Mouse (Mus musculus) thymus, postnatal 4 days (tissue): ENCODE data around the gene Glyr1.

Experiments
- DNase-seq: peaks from one replicate; pipeline ENCODE4 v3.0.0; 2021

Glyr1 gene

GRCm38 (mm10) chr16:5010371-5010935, 39.2 kb downstream of the Glyr1 start:
- DNase-seq: no peak

GRCm38 (mm10) chr16:5008076-5008475, 41.6 kb downstream of the Glyr1 start:
- DNase-seq: no peak

GRCm38 (mm10) chr16:5007492-5007891, 42.2 kb downstream of the Glyr1 start:
- DNase-seq: no peak

- DNase-seq: no peak
Measured at GRCm38 (mm10) chr16:5007067-5007466, 42.6 kb downstream of the Glyr1 start, which contains the start of gene Smim22. Gene Smim22, plus strand, starts transcription at chr16:5007288.

GRCm38 (mm10) chr16:5000611-5001010, 49.1 kb downstream of the Glyr1 start:
- no peak for DNase-seq

GRCm38 (mm10) chr16:4998984-4999383, 50.7 kb downstream of the Glyr1 start:
- no peak for DNase-seq

GRCm38 (mm10) chr16:4997553-4997952, 52.1 kb downstream of the Glyr1 start, which contains the start of gene Sept12:
Gene Sept12, minus strand, starts transcription at chr16:4997852.
- no peak for DNase-seq

- no peak for DNase-seq
Measured at GRCm38 (mm10) chr16:4993276-4993675, 56.4 kb downstream of the Glyr1 start.

GRCm38 (mm10) chr16:4984717-4985116, 64.9 kb downstream of the Glyr1 start:
- DNase-seq: no peak

- peak; percentile 56 for DNase-seq
Measured at GRCm38 (mm10) chr16:4979755-4980380, 69.8 kb downstream of the Glyr1 start.

GRCm38 (mm10) chr16:4978275-4979051, 71.2 kb downstream of the Glyr1 start:
- no peak for DNase-seq

- no peak for DNase-seq
Measured at GRCm38 (mm10) chr16:4976180-4976579, 73.5 kb downstream of the Glyr1 start.

GRCm38 (mm10) chr16:4974521-4974920, 75.1 kb downstream of the Glyr1 start:
- peak; percentile 42 for DNase-seq

GRCm38 (mm10) chr16:4971626-4972025, 78.0 kb downstream of the Glyr1 start:
- peak; percentile 53 for DNase-seq

- DNase-seq: no peak
Measured at GRCm38 (mm10) chr16:4969055-4969843, 80.4 kb downstream of the Glyr1 start.

- DNase-seq: no peak
Measured at GRCm38 (mm10) chr16:4968426-4968825, 81.2 kb downstream of the Glyr1 start.

- no peak for DNase-seq
Measured at GRCm38 (mm10) chr16:4965392-4966129, 84.1 kb downstream of the Glyr1 start.

- DNase-seq: no peak
Measured at GRCm38 (mm10) chr16:4964731-4965391, 84.8 kb downstream of the Glyr1 start.
